Mouse (Mus musculus) MEL (cell line): ENCODE measurements around the gene Magi2. TPM values are rescaled to one million over a fixed set of nuclear protein-coding genes. Genes with fewer than 3 reads are reported as not detected.

ENCODE experiments used
- DNase-seq: peaks from one replicate; pipeline ENCODE4 v3.0.0; 2011; ENCODE audit warnings: low read depth, low spot score
- H3K27ac ChIP-seq: 2 replicates; pipeline ENCODE4 v1.5.1; 2012; ENCODE audit warnings: low read depth, mild to moderate bottlenecking, control low read depth, low read length, moderate library complexity; ENCODE audit not compliant: control insufficient read depth
- H3K27me3 ChIP-seq, 2 experiments: fragments of 150-350 bp in 1 of 2; sonication (generic) in 1 of 2; 2 replicates each; pipeline ENCODE4 v1.6.1; 2012; ENCODE audit warnings: low read length in 2 of 2, mild to moderate bottlenecking in 2 of 2, improper control_type of control experiment in 1 of 2, moderate library complexity in 1 of 2; ENCODE audit not compliant: insufficient read depth in 2 of 2, control insufficient read depth in 1 of 2
- H3K36me3 ChIP-seq, 2 experiments: 2 replicates each; pipeline ENCODE4 v1.6.1; 2012 to 2014; ENCODE audit warnings: low read length in 2 of 2, improper control_type of control experiment in 1 of 2, inconsistent platforms in 1 of 2, mild to moderate bottlenecking in 1 of 2; ENCODE audit not compliant: insufficient read depth in 2 of 2, control insufficient read depth in 1 of 2
- H3K4me1 ChIP-seq, 2 experiments: fragments of 150-350 bp in 1 of 2; sonication (generic) in 1 of 2; 2 replicates each; pipeline ENCODE4 v1.6.1; 2012; ENCODE audit warnings: low read length in 2 of 2, improper control_type of control experiment in 1 of 2, mild to moderate bottlenecking in 1 of 2; ENCODE audit not compliant: insufficient read depth in 2 of 2, control insufficient read depth in 1 of 2
- H3K4me3 ChIP-seq, 2 experiments: fragments of 150-350 bp in 1 of 2; sonication (generic) in 1 of 2; 2 replicates each; pipeline ENCODE4 v1.5.1; 2012; ENCODE audit warnings: low read depth in 2 of 2, low read length in 2 of 2, mild to moderate bottlenecking in 2 of 2, moderate library complexity in 2 of 2, control low read depth in 1 of 2, improper control_type of control experiment in 1 of 2; ENCODE audit not compliant: control insufficient read depth in 1 of 2, insufficient read depth in 1 of 2
- H3K79me2 ChIP-seq: 2 replicates; pipeline ENCODE4 v1.6.1; 2012; ENCODE audit warnings: mild to moderate bottlenecking, low read length, moderate library complexity; ENCODE audit not compliant: control insufficient read depth, poor library complexity, insufficient read depth
- H3K9ac ChIP-seq: 2 replicates; pipeline ENCODE4 v1.6.1; 2012; ENCODE audit warnings: low read depth, mild to moderate bottlenecking, control low read depth, low read length, moderate library complexity; ENCODE audit not compliant: control insufficient read depth, poor library complexity, severe bottlenecking
- H3K9me3 ChIP-seq: fragments of 150-350 bp; sonication (generic); replicated peaks from 2 replicates; pipeline ENCODE4 v1.6.1; 2012; ENCODE audit warnings: mild to moderate bottlenecking, low read length, improper control_type of control experiment, moderate library complexity; ENCODE audit not compliant: insufficient read depth
- CHD1 ChIP-seq: IDR thresholded peaks from 2 replicates; pipeline ENCODE4 v1.6.1; 2012; ENCODE audit warnings: low read depth, mild to moderate bottlenecking, inconsistent platforms, low read length, improper control_type of control experiment
- CHD2 ChIP-seq: IDR thresholded peaks from 2 replicates; pipeline ENCODE4 v1.6.1; 2011; ENCODE audit warnings: low read length, improper control_type of control experiment
- E2F4 ChIP-seq: IDR thresholded peaks from 2 replicates; pipeline ENCODE4 v1.6.1; 2011; ENCODE audit warnings: low read depth, low read length, improper control_type of control experiment, borderline replicate concordance
- ELF1 ChIP-seq: IDR thresholded peaks from 2 replicates; pipeline ENCODE4 v1.6.1; 2014; ENCODE audit warnings: low read depth, mild to moderate bottlenecking, inconsistent platforms, low read length, improper control_type of control experiment, moderate library complexity
- GATA1 ChIP-seq: IDR thresholded peaks from 2 replicates; pipeline ENCODE4 v1.6.1; 2011; ENCODE audit warnings: low read depth, low read length, improper control_type of control experiment
- JUND ChIP-seq: IDR thresholded peaks from 2 replicates; pipeline ENCODE4 v1.6.1; 2011; ENCODE audit warnings: low read depth, mild to moderate bottlenecking, improper control_type of control experiment, low read length
- KAT2A ChIP-seq: conservative IDR thresholded peaks from 2 replicates; pipeline ENCODE4 v1.6.1; 2012; ENCODE audit warnings: low read depth, low read length, improper control_type of control experiment, inconsistent platforms
- MAFK ChIP-seq: IDR thresholded peaks from 2 replicates; pipeline ENCODE4 v1.6.1; 2011; ENCODE audit warnings: low read depth, mild to moderate bottlenecking, low read length, improper control_type of control experiment, borderline replicate concordance
- MAZ ChIP-seq: IDR thresholded peaks from 2 replicates; pipeline ENCODE4 v1.6.1; 2012; ENCODE audit warnings: low read depth, mild to moderate bottlenecking, inconsistent platforms, low read length, improper control_type of control experiment
- MYB ChIP-seq: IDR thresholded peaks from 2 replicates; pipeline ENCODE4 v1.6.1; 2011; ENCODE audit warnings: mild to moderate bottlenecking, low read depth, low read length, improper control_type of control experiment
- NRF1 ChIP-seq: IDR thresholded peaks from 2 replicates; pipeline ENCODE4 v1.6.1; 2014; ENCODE audit warnings: low read depth, mild to moderate bottlenecking, inconsistent platforms, low read length, improper control_type of control experiment, moderate library complexity; ENCODE audit not compliant: poor library complexity, insufficient read depth, severe bottlenecking
- POLR2AphosphoS2 ChIP-seq: IDR thresholded peaks from 2 replicates; pipeline ENCODE4 v1.6.1; 2011; ENCODE audit warnings: low read length, improper control_type of control experiment
- RAD21 ChIP-seq: IDR thresholded peaks from 2 replicates; pipeline ENCODE4 v1.6.1; 2011; ENCODE audit warnings: mild to moderate bottlenecking, low read depth, low read length, improper control_type of control experiment
- TAL1 ChIP-seq: IDR thresholded peaks from 2 replicates; pipeline ENCODE4 v1.6.1; 2012; ENCODE audit warnings: mild to moderate bottlenecking, inconsistent platforms, low read length, moderate library complexity, mixed read lengths
- TBP ChIP-seq: IDR thresholded peaks from 2 replicates; pipeline ENCODE4 v1.8.0; 2011; ENCODE audit warnings: low read depth, low read length, improper control_type of control experiment
- ZC3H11A ChIP-seq: IDR thresholded peaks from 2 replicates; pipeline ENCODE4 v1.6.1; 2012; ENCODE audit warnings: low read depth, mild to moderate bottlenecking, inconsistent platforms, low read length, improper control_type of control experiment
- ZKSCAN1 ChIP-seq: IDR thresholded peaks from 2 replicates; pipeline ENCODE4 v1.6.1; 2012; ENCODE audit warnings: low read depth, mild to moderate bottlenecking, inconsistent platforms, low read length, improper control_type of control experiment, moderate library complexity
- ZNF384 ChIP-seq: IDR thresholded peaks from 2 replicates; pipeline ENCODE4 v1.6.1; 2012; ENCODE audit warnings: low read depth, mild to moderate bottlenecking, inconsistent platforms, low read length, improper control_type of control experiment
- polyA plus RNA-seq, 2 experiments: library from polyadenylated mRNA; stranded (reverse) in 1 of 2; unstranded in 1 of 2; fragments of >175 nt in 1 of 2; fragments of >200 nt in 1 of 2; gene quantifications; 2 replicates each; pipeline versions ENCODE4 v1.2.1 to v1.2.4; 2012; ENCODE audit warnings: low replicate concordance in 2 of 2, low read depth in 1 of 2; ENCODE audit not compliant: insufficient read length in 2 of 2, insufficient read depth in 1 of 2, missing spikeins in 1 of 2
- total RNA-seq: library from RNA; depleted of rRNA; stranded (reverse); fragments of 300-350 nt; gene quantifications from 2 replicates; pipeline ENCODE4 v1.2.3, GENCODE M21; 2012

Gene Magi2
- total and polyA plus RNA-seq, 3 experiments = 0.46 to 0.47 TPM; not detected in 1

GRCm38 (mm10) chr5:20068921-20069486 is 842.2 kb downstream of the Magi2 start:
- no peak overlapping the region for H3K4me3 ChIP-seq
- no peaks in the 10 kb centered on the region for H3K36me3 ChIP-seq
- DNase-seq = no peak
- no peak overlapping the region for H3K27ac ChIP-seq
- no peaks in the 10 kb centered on the region for H3K9me3 ChIP-seq
- no peak for TF ChIP-seq CHD1
- no peak for TF ChIP-seq MAZ
- no peak for TF ChIP-seq ZNF384
- no peak for TF ChIP-seq KAT2A
- no peak for TF ChIP-seq POLR2AphosphoS2
- TF ChIP-seq RAD21 = no peak
- no peaks in the 10 kb centered on the region for H3K79me2 ChIP-seq
- no peaks in the 10 kb centered on the region for H3K4me1 ChIP-seq
- H3K27me3 ChIP-seq = no peaks in the 10 kb centered on the region
- H3K9ac ChIP-seq = no peak overlapping the region

- Histone ChIP-seq H3K4me3 (no peak overlapping the region), H3K27me3 (no peaks in the 10 kb centered on the region), H3K36me3 (no peaks in the 10 kb centered on the region), H3K9me3 (no peaks in the 10 kb centered on the region), H3K27ac (no peak overlapping the region), H3K79me2 (no peaks in the 10 kb centered on the region), H3K4me1 (no peaks in the 10 kb centered on the region), H3K9ac (no peak overlapping the region)
- no peak for DNase-seq
- TF ChIP-seq CHD2 (no peak), MAFK (no peak), RAD21 (no peak), JUND (no peak), E2F4 (no peak), MYB (no peak), TBP (no peak), TAL1 (no peak), ZC3H11A (no peak), NRF1 (no peak), ELF1 (no peak), GATA1 (no peak), ZKSCAN1 (no peak)
Measured at GRCm38 (mm10) chr5:20074101-20074500, 847.3 kb downstream of the Magi2 start.
